Mouse (Mus musculus): ENCODE results near the gene Plac8.

GRCm38 (mm10) chr5:100526164-100526563, 45.9 kb downstream of the Plac8 start:
- no peak for TF ChIP-seq CTCF (IDR thresholded peaks at IDR 0.05; ENCODE audit: insufficient read depth, low read depth, low read length)
- TF ChIP-seq POLR2A (IDR thresholded peaks at IDR 0.05; ENCODE audit: insufficient read depth, low read depth, low read length), result no peak
